In the genomic region with DNA sequence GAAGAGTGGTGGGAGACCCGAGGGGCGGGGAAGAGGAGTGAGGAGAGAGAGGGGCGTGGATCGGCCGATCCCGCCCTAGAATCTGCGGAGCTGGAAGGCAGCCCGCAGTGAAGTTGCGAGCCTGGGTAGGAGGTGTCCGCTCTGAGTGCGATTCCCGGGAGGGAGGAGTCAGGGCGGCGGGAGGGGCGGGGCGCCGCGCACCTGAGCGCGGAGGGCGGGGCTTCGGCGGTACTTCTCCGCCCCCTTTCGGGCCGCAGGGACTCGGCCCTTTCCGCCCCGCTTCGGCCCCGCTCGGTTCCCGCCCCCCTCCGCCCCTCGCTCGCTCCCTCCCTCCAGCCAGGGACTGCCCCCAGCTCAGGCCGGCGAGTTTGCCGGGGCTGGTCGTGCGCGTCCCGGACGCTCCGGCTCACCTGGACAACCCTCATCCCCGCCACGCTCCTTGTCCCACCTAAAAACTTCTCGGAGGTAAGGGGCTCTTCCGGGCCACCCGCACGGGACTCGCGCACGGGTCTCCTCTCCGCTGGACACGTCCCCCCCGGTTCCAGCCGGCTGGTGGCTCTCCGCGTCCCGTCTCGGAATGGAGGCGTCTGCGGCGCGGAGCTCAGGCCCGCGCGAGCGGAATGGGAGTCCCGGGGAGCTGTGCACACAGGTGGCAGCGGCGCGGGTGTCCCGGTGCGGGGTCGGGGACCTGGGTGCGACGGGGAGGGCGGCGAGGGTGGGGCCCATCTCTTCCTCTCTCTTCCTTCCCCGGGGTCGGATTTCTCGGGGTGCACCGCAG, we compare ENCODE assay signal across 8 mouse cellular contexts. TPM values are rescaled to one million over a fixed set of nuclear protein-coding genes. Genes with fewer than 3 reads are reported as not detected.
A peak's percentile ranks its signal among the peaks of the same experiment; 100 is the strongest.
DNase-seq lines count a peak whose midpoint lies in the region; ATAC-seq lines count a peak whose summit lies in the region.

A gene (plus strand): TSS at position 338 of the 778 bp plus-strand sequence.

- peak within 1 kb of the TSS; percentile 94 for H3K4me2 ChIP-seq in forebrain, embryonic 13.5 days

- peaks cover 26% of the 10 kb centered on the region for H3K27me3 ChIP-seq in forebrain, embryonic 13.5 days
- H3K27me3 ChIP-seq in megakaryocyte, embryonic 14.5 days (replicated peaks): peaks cover 48% of the 10 kb centered on the region

- peak; percentile 87 for DNase-seq in NIH3T3 (ENCODE audit: low read depth)
- peak; percentile 78 for DNase-seq in c-Kit-positive CD71-positive TER-119-positive erythroid progenitor cells, embryonic 14.5 days (ENCODE audit: low spot score)
- peak; percentile 79 for DNase-seq in heart, postnatal 4 days
- peak; percentile 3 to 11 for DNase-seq in layer of hippocampus, postnatal 36 days
- DNase-seq in right cerebral cortex, postnatal 10 days (ENCODE audit: low spot score in 2 of 2): peak; percentile 32 to 46
- DNase-seq in urinary bladder, postnatal 25 days (ENCODE audit: low spot score): peak; percentile 80

- WGBS in forebrain, embryonic 13.5 days: under 1% methylated on average over 48 of the region's 85 CpGs

- peak within 1 kb of the TSS; percentile 31; the same call in 1 of the 2 replicates for H3K27ac ChIP-seq in forebrain, embryonic 13.5 days

- peaks cover 13% of the 10 kb centered on the region; the same call in 1 of the 2 replicates for H3K4me1 ChIP-seq in forebrain, embryonic 13.5 days
- H3K4me1 ChIP-seq in megakaryocyte, embryonic 14.5 days: peaks cover 24% of the 10 kb centered on the region

- no peaks in the 10 kb centered on the region for H3K9me3 ChIP-seq in forebrain, embryonic 13.5 days (replicated peaks)
- H3K9me3 ChIP-seq in megakaryocyte, embryonic 14.5 days: no peaks in the 10 kb centered on the region

- H3K4me3 ChIP-seq in forebrain, embryonic 13.5 days: peak within 1 kb of the TSS; percentile 78
- peak within 1 kb of the TSS; percentile 92 for H3K4me3 ChIP-seq in megakaryocyte, embryonic 14.5 days (replicated peaks)

- H3K9ac ChIP-seq in forebrain, embryonic 13.5 days: peak within 1 kb of the TSS; percentile 78

- peak; percentile 90 for ATAC-seq in forebrain, embryonic 13.5 days

- H3K36me3 ChIP-seq in forebrain, embryonic 13.5 days (ENCODE audit: poor library complexity, severe bottlenecking): no peaks in the 10 kb centered on the region
- no peaks in the 10 kb centered on the region for H3K36me3 ChIP-seq in megakaryocyte, embryonic 14.5 days (replicated peaks; ENCODE audit: low read length)

RNA-seq across cellular contexts. Expression of the gene that starts here (rescaled TPM):
- polyA plus RNA-seq in forebrain, embryonic 13.5 days (2015; fragmentation: Nextera tagmentation; extraction: Ambion mirVana): 4.3 and 4.7 TPM in 2 replicates
- 1 to 10 TPM; 6.9 to 7.0 TPM for total RNA-seq in heart, postnatal 4 days (2021)
- total RNA-seq in layer of hippocampus, postnatal 36 days (2021): 1 to 10 TPM; 2.1 to 2.4 TPM
- polyA plus RNA-seq in megakaryocyte, embryonic 14.5 days (2012; ENCODE audit: insufficient read depth, low replicate concordance): 2.2 and 4.3 TPM in 2 replicates

Comparison
In these comparisons a context has a peak if more than half of its experiments do, and no peak if none do; other contexts are left out.
1. Peak in every context shown above with its lines: DNase-seq, ATAC-seq, H3K4me3 ChIP-seq and H3K27ac ChIP-seq.
2. DNase-seq: peak in every context shown above with its lines; median percentile 87 in NIH3T3; 80 in urinary bladder, postnatal 25 days; 79 in heart, postnatal 4 days; 78 in c-Kit-positive CD71-positive TER-119-positive erythroid progenitor cells, embryonic 14.5 days; 39 in right cerebral cortex, postnatal 10 days; 7 in layer of hippocampus, postnatal 36 days.